Mouse (Mus musculus) layer of hippocampus, adult 9-10 months (tissue): Measurements from ENCODE around the gene Atp6v1g1.

Experiments
- DNase-seq: peaks from one replicate; pipeline ENCODE4 v3.0.0; 2022; ENCODE audit warnings: low spot score

The Atp6v1g1 gene

GRCm38 (mm10) chr4:63547799-63548198, 3.2 kb downstream of the Atp6v1g1 start:
- DNase-seq, result no peak

- no peak for DNase-seq
Observed at GRCm38 (mm10) chr4:63548491-63548890, 3.9 kb downstream of the Atp6v1g1 start.

- DNase-seq, result no peak
Observed at GRCm38 (mm10) chr4:63550908-63551307, 6.3 kb downstream of the Atp6v1g1 start.

GRCm38 (mm10) chr4:63552865-63553264, 8.3 kb downstream of the Atp6v1g1 start:
- no peak for DNase-seq

- DNase-seq, result no peak
Observed at GRCm38 (mm10) chr4:63553789-63554576, 9.4 kb downstream of the Atp6v1g1 start.

GRCm38 (mm10) chr4:63554616-63555015, 10.0 kb downstream of the Atp6v1g1 start:
- no peak for DNase-seq

GRCm38 (mm10) chr4:63555111-63555510, 10.5 kb downstream of the Atp6v1g1 start:
- DNase-seq, result no peak

- no peak for DNase-seq
Observed at GRCm38 (mm10) chr4:63556665-63557064, 12.1 kb downstream of the Atp6v1g1 start.

- DNase-seq, result no peak
Observed at GRCm38 (mm10) chr4:63557124-63558059, 12.8 kb downstream of the Atp6v1g1 start.

GRCm38 (mm10) chr4:63558407-63559081, 14.0 kb downstream of the Atp6v1g1 start, which contains the start of gene Tmem268:
Gene Tmem268 (plus strand): TSS chr4:63558781.
- DNase-seq, result no peak

GRCm38 (mm10) chr4:63559127-63559697, 14.6 kb downstream of the Atp6v1g1 start:
- no peak for DNase-seq

GRCm38 (mm10) chr4:63560079-63560478, 15.5 kb downstream of the Atp6v1g1 start:
- DNase-seq, result no peak

- no peak for DNase-seq
Observed at GRCm38 (mm10) chr4:63561861-63562675, 17.5 kb downstream of the Atp6v1g1 start.

- no peak for DNase-seq
Observed at GRCm38 (mm10) chr4:63562742-63563141, 18.2 kb downstream of the Atp6v1g1 start.

- DNase-seq, result no peak
Observed at GRCm38 (mm10) chr4:63567712-63568390, 23.3 kb downstream of the Atp6v1g1 start.

- DNase-seq, result no peak
Observed at GRCm38 (mm10) chr4:63569322-63569721, 24.8 kb downstream of the Atp6v1g1 start.

GRCm38 (mm10) chr4:63570208-63570781, 25.7 kb downstream of the Atp6v1g1 start:
- no peak for DNase-seq

- no peak for DNase-seq
Observed at GRCm38 (mm10) chr4:63572621-63573020, 28.0 kb downstream of the Atp6v1g1 start.

- no peak for DNase-seq
Observed at GRCm38 (mm10) chr4:63579649-63580048, 35.1 kb downstream of the Atp6v1g1 start.

- no peak for DNase-seq
Observed at GRCm38 (mm10) chr4:63580078-63580477, 35.5 kb downstream of the Atp6v1g1 start.
